Mouse (Mus musculus): ENCODE measurements around the gene Ccdc92b. TPM values are rescaled to one million over a fixed set of nuclear protein-coding genes. Genes with fewer than 3 reads are reported as not detected.

Ccdc92b gene
- polyA plus RNA-seq, 1 experiment from 2014 or later, result 2.8 TPM

- Histone ChIP-seq H3K36me3 (ENCODE audit: control insufficient read depth, insufficient read depth, low read length) (peaks cover 9% of the 10 kb centered on the region), H3K27me3 (ENCODE audit: control insufficient read depth, insufficient read depth, low read length) (no peaks in the 10 kb centered on the region), H3K4me2 (no peak overlapping the region), H3K4me3 (ENCODE audit: low read depth, low read length) (no peak overlapping the region), H3K27ac (ENCODE audit: low read depth, low read length) (0 out of 2 replicates have a peak overlapping the region, but pooled peaks have one; percentile 24), H3K9ac (ENCODE audit: low read depth, low read length) (no peak overlapping the region), H3K9me3 (replicated peaks; ENCODE audit: control insufficient read depth, low read length) (no peaks in the 10 kb centered on the region), H3K4me1 (ENCODE audit: control insufficient read depth, insufficient read depth, low read length) (no peaks in the 10 kb centered on the region)
- 69% methylated on average over 6 of the region's 6 CpGs for WGBS (ENCODE audit: insufficient replicate concordance)
- no peak for ATAC-seq (replicated peaks; ENCODE audit: insufficient number of reproducible peaks, low FRiP score, low TSS enrichment)
Observed at GRCm38 (mm10) chr11:74672901-74673513, 53.6 kb downstream of the Ccdc92b start.

- Histone ChIP-seq H3K27me3 (ENCODE audit: control insufficient read depth, insufficient read depth, low read length) (no peaks in the 10 kb centered on the region), H3K9ac (ENCODE audit: low read depth, low read length) (no peak overlapping the region), H3K27ac (ENCODE audit: low read depth, low read length) (0 out of 2 replicates have a peak overlapping the region, but pooled peaks have one; percentile 24), H3K4me1 (ENCODE audit: control insufficient read depth, insufficient read depth, low read length) (no peaks in the 10 kb centered on the region), H3K4me3 (ENCODE audit: low read depth, low read length) (no peak overlapping the region), H3K9me3 (replicated peaks; ENCODE audit: control insufficient read depth, low read length) (no peaks in the 10 kb centered on the region), H3K4me2 (no peak overlapping the region), H3K36me3 (ENCODE audit: control insufficient read depth, insufficient read depth, low read length) (peaks cover 9% of the 10 kb centered on the region; the same call in 1 of the 2 replicates)
- WGBS (ENCODE audit: insufficient replicate concordance), result 55% methylated on average over 1 of the region's 1 CpGs
- no peak for ATAC-seq (replicated peaks; ENCODE audit: insufficient number of reproducible peaks, low FRiP score, low TSS enrichment)
Observed at GRCm38 (mm10) chr11:74673561-74673960, 54.2 kb downstream of the Ccdc92b start.

GRCm38 (mm10) chr11:74674713-74675112 is 55.3 kb downstream of the Ccdc92b start:
- 96% methylated on average over 8 of the region's 8 CpGs for WGBS (ENCODE audit: insufficient replicate concordance)
- Histone ChIP-seq H3K36me3 (ENCODE audit: control insufficient read depth, insufficient read depth, low read length) (peaks cover 10% of the 10 kb centered on the region; the same call in 1 of the 2 replicates), H3K4me1 (ENCODE audit: control insufficient read depth, insufficient read depth, low read length) (no peaks in the 10 kb centered on the region), H3K9ac (ENCODE audit: low read depth, low read length) (no peak overlapping the region), H3K4me2 (no peak overlapping the region), H3K9me3 (replicated peaks; ENCODE audit: control insufficient read depth, low read length) (no peaks in the 10 kb centered on the region), H3K4me3 (ENCODE audit: low read depth, low read length) (no peak overlapping the region), H3K27ac (ENCODE audit: low read depth, low read length) (no peak overlapping the region), H3K27me3 (ENCODE audit: control insufficient read depth, insufficient read depth, low read length) (no peaks in the 10 kb centered on the region)
- ATAC-seq (replicated peaks; ENCODE audit: insufficient number of reproducible peaks, low FRiP score, low TSS enrichment), result no peak

GRCm38 (mm10) chr11:74675156-74675555 is 55.8 kb downstream of the Ccdc92b start:
- no peak overlapping the region for H3K27ac ChIP-seq (ENCODE audit: low read depth, low read length)
- WGBS (ENCODE audit: insufficient replicate concordance), result 88% methylated on average over 4 of the region's 4 CpGs
- no peaks in the 10 kb centered on the region for H3K27me3 ChIP-seq (ENCODE audit: control insufficient read depth, insufficient read depth, low read length)
- peaks cover 7% of the 10 kb centered on the region; the same call in 1 of the 2 replicates for H3K36me3 ChIP-seq (ENCODE audit: control insufficient read depth, insufficient read depth, low read length)
- no peaks in the 10 kb centered on the region for H3K9me3 ChIP-seq (replicated peaks; ENCODE audit: control insufficient read depth, low read length)
- no peak overlapping the region for H3K4me3 ChIP-seq (ENCODE audit: low read depth, low read length)
- H3K4me1 ChIP-seq (ENCODE audit: control insufficient read depth, insufficient read depth, low read length), result no peaks in the 10 kb centered on the region
- H3K4me2 ChIP-seq, result no peak overlapping the region
- no peak for ATAC-seq (replicated peaks; ENCODE audit: insufficient number of reproducible peaks, low FRiP score, low TSS enrichment)
- H3K9ac ChIP-seq (ENCODE audit: low read depth, low read length), result no peak overlapping the region

Other genes with a start within 250 kb of the Ccdc92b start
- gene Rap1gap2, start 8.7 kb upstream of the Ccdc92b start, polyA plus RNA-seq (2014; fragmentation: Nextera tagmentation; extraction: Ambion mirVana), result 6.6 TPM in 2 replicates
- 27.5 and 33.1 TPM in 2 replicates for gene Cluh, start 29.9 kb downstream of the Ccdc92b start, polyA plus RNA-seq (2014; fragmentation: Nextera tagmentation; extraction: Ambion mirVana)
- 73.7 and 79.6 TPM in 2 replicates for gene Pafah1b1, start 105.1 kb downstream of the Ccdc92b start, polyA plus RNA-seq (2014; fragmentation: Nextera tagmentation; extraction: Ambion mirVana)
- 28.5 and 29.5 TPM in 2 replicates for gene Mettl16, start 151.2 kb downstream of the Ccdc92b start, polyA plus RNA-seq (2014; fragmentation: Nextera tagmentation; extraction: Ambion mirVana)
- 2.7 and 3.5 TPM in 2 replicates for gene Mnt, start 211.3 kb downstream of the Ccdc92b start, polyA plus RNA-seq (2014; fragmentation: Nextera tagmentation; extraction: Ambion mirVana)